Mouse (Mus musculus) layer of hippocampus, adult 11-12 months (tissue): Measurements from ENCODE around the gene Fras1.
A peak's percentile ranks its signal among the peaks of the same experiment; 100 is the strongest.

Experiments used
- DNase-seq: peaks from one replicate; pipeline ENCODE4 v3.0.0; 2022; ENCODE audit warnings: low spot score

The Fras1 gene

GRCm38 (mm10) chr5:96681085-96681484 is 307.3 kb downstream of the Fras1 start:
- DNase-seq: no peak

GRCm38 (mm10) chr5:96682777-96683176 is 309.0 kb downstream of the Fras1 start:
- no peak for DNase-seq

GRCm38 (mm10) chr5:96688885-96689284 is 315.1 kb downstream of the Fras1 start:
- DNase-seq: no peak

GRCm38 (mm10) chr5:96698972-96699371 is 325.2 kb downstream of the Fras1 start:
- no peak for DNase-seq

- no peak for DNase-seq
These were observed 329.2 kb downstream of the Fras1 start for GRCm38 (mm10) chr5:96702706-96703625.

- no peak for DNase-seq
These were observed 334.8 kb downstream of the Fras1 start for GRCm38 (mm10) chr5:96708515-96708914.

GRCm38 (mm10) chr5:96712089-96712684 is 338.4 kb downstream of the Fras1 start:
- no peak for DNase-seq

- DNase-seq: no peak
These were observed 339.0 kb downstream of the Fras1 start for GRCm38 (mm10) chr5:96712799-96713198.

- DNase-seq: no peak
These were observed 342.7 kb downstream of the Fras1 start for GRCm38 (mm10) chr5:96716273-96717034.

- no peak for DNase-seq
These were observed 343.9 kb downstream of the Fras1 start for GRCm38 (mm10) chr5:96717690-96718089.

GRCm38 (mm10) chr5:96718601-96719000 is 344.8 kb downstream of the Fras1 start:
- no peak for DNase-seq

GRCm38 (mm10) chr5:96719221-96719620 is 345.5 kb downstream of the Fras1 start:
- no peak for DNase-seq

GRCm38 (mm10) chr5:96722690-96723089 is 348.9 kb downstream of the Fras1 start:
- DNase-seq: no peak

- no peak for DNase-seq
These were observed 365.6 kb downstream of the Fras1 start for GRCm38 (mm10) chr5:96739138-96739878.

GRCm38 (mm10) chr5:96747195-96747984 is 373.6 kb downstream of the Fras1 start:
- DNase-seq: no peak

- no peak for DNase-seq
These were observed 383.9 kb downstream of the Fras1 start for GRCm38 (mm10) chr5:96757615-96758014.

- no peak for DNase-seq
These were observed 388.3 kb downstream of the Fras1 start for GRCm38 (mm10) chr5:96762021-96762420.

GRCm38 (mm10) chr5:96768846-96769471 is 395.2 kb downstream of the Fras1 start:
- peak; percentile 83 for DNase-seq

GRCm38 (mm10) chr5:96783506-96784288 is 409.9 kb downstream of the Fras1 start:
- no peak for DNase-seq

- no peak for DNase-seq
These were observed 411.3 kb downstream of the Fras1 start for GRCm38 (mm10) chr5:96785096-96785495.
